Mouse (Mus musculus) cerebellum, adult 9-10 months (tissue): ENCODE results near the gene Bcl6b.

Source experiments
- DNase-seq: peaks from one replicate; pipeline ENCODE4 v3.0.0; 2022

Gene Bcl6b

DNA sequence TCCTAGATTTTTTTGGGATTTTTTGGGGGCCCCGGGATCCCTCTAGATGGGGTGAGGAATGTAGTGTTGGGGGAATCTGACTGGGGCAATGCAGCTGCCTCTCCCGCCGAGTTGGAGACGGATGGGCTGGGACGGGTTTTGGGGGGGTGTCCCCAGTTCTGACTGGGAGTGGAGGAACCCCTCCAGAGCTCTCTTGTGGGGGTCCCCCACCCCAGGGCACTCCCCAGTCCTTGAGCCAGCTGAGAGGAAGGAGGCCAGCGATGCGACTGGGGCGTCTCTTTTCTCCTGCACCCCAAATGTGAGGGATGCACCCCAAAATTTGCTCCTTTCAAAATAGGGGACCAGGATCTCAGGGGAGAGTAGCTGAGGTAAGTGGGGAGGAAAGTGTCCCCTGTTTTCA lies 3.4 kb upstream of the Bcl6b start:
- DNase-seq: peak; percentile 72

- DNase-seq: peak; percentile 82
Observed at GRCm38 (mm10) chr11:70232546-70232945, 2.9 kb upstream of the Bcl6b start.

DNA sequence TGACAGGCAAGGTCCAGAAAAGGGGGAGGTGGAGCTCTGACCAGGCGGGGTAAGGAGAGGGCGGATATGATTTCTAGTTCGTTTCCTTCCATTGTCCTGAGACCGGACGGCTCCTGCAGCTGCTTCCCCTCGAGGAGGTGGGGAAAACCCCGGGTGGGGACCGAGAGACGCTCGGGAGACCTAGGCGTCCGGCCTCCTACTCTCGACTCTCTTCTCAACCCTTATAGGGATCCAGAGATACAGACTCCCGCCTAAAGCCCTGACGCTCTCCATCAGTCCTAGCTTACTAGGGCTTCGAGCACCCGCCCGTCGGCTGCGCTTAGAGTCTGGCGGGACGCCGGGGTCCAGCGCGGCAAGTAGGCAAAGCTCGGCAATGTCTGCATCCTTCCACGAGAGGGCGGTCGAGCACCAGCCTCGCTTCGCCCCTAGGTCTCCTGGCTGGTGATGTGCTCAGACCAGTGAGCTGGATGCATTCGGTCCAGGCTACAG lies 685 bp upstream of the Bcl6b start:
- peak; percentile 80 for DNase-seq

GRCm38 (mm10) chr11:70228828-70229227 lies 770 bp downstream of the Bcl6b start:
- DNase-seq: peak; percentile 85

DNA sequence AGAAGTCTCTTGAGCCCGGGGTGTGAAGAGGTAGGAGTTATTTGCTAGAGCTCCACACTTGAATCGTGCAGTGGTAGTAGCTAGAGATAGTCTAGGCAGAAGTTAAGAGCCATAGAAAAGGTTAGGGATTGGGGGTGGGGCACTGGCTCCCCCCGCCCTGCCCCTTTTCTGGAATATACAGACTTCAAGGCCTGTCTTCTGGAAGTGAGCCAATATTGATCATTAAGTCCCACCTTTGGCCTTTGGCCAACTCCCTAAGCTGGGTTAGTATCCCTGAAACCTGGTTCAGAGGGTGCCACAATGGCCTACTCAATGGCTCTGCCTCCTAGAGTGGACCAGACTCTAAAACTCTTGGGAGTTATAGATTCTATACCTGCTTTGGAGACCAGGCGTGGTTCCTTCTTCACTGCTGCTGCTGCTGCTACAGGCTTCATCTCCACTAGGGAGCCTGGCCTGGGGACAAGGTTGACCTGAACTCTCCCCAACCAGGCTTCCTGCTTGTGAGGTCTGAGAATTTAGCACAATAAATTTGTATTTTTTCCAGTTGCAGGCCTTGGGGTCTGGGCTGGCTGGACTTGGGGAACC lies 1.8 kb downstream of the Bcl6b start:
- peak; percentile 68 for DNase-seq

DNA sequence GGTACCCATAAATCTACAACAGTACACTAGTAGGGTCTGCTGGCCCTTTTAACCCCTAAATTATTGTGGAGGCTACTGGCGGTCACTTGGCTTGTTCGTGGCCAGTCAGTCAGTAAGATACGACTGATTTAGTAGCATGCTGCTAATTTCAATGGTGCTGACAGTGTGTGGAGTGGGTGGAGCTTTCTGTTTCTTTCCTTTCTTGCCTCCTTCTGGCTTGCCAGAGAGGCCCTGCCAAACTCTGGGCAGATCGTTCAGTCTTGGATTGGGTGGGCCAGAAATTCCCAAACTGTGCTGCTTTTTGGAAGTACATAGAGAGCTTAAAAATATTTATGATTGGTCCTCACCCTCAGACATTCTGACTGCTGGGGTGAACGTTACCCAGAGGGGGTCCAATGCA lies 2.5 kb downstream of the Bcl6b start:
- peak; percentile 46 for DNase-seq

- DNase-seq: peak; percentile 44
Observed at GRCm38 (mm10) chr11:70226602-70226890, 3.1 kb downstream of the Bcl6b start.

- peak; percentile 46 for DNase-seq
Observed at GRCm38 (mm10) chr11:70225798-70226601, 3.6 kb downstream of the Bcl6b start.

DNA sequence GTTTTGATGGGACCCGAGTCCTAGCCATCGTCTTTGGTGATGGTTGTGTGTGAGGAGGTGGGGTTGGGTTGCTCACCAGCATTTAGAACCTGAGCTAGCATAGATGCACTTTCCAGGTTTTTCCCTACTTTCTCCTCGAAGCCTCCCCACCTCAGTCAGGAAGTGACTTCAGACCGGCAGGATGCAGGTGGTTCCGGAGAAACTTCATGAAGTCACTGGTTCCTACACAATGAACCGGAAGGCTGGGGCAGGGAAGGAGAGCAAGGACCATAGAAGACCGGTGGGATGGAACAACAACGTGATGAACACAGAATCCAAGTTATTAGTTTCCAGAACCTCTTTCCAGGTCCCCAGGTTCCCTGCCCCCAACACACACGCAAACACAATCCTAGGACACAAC lies 5.9 kb downstream of the Bcl6b start:
- DNase-seq: peak; percentile 45

DNA sequence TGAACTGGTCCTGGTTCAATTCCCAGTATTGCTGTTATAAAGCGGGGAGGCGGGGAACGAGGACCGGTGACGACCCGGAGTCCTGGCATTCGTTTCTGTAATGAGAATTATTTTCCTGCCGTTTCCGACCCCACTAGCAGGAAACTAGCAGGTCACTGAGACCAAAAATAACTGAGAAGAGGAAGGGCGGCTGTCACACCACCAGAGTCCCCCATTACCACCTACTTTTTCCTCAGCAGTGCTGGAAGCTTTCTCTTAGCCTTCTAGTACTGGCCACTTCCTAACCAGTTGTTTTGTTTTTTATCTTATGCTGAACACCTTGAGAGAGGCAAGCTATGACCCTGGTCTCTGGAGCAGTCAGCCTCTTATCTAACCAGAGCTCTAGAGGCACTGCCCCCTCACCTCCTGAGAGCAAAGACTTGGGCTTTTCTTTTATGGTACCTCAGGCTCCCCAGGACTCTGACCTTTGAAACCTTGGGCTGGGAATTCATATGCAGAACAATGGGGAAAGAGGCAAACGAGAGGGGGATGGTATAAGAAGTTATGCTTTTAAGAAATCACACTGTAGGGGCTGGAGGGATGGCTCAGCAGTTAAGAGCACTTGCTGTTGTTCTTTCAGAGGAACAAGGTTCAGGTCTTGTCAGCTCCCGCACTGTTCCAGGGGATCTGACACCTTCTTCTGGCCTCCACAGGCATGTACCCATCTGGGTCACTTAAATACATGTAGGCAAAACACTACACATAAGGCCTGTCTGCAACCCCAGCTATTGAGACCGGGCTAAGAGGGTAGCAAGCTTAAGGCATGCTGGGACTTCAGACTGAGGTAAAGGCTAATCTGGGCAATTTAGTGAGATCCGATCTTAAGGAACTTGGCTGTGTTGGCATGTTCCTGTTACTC lies 7.7 kb downstream of the Bcl6b start:
- peak; percentile 60 for DNase-seq

- DNase-seq: peak; percentile 99
Observed at GRCm38 (mm10) chr11:70220731-70221602, 8.6 kb downstream of the Bcl6b start, which contains the start of gene Slc16a13. Slc16a13 (minus strand) TSS chr11:70221064.

DNA sequence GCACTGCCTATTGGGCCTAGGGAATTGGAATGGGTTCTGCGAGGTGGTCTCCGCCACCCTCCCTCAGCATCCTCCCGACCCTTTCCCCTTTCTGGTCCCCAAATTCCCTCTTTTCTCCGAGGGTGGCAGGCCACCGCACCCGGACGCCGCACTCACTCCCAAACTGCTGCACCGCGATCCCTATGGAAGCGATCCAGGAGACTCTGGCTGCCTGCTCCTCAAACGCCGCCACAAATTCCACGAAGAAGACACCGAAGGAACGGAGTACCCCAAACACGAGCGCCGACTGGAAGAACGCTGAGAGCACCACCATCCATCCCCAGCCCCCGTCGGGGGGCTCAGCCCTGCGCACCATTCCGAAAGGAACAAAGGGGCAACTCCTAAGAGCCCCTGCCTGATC lies 9.3 kb downstream of the Bcl6b start:
- peak; percentile 76 for DNase-seq

GRCm38 (mm10) chr11:70219873-70220272 lies 9.7 kb downstream of the Bcl6b start:
- DNase-seq: no peak

- no peak for DNase-seq
Observed at GRCm38 (mm10) chr11:70218741-70219470, 10.7 kb downstream of the Bcl6b start.

GRCm38 (mm10) chr11:70218039-70218438 lies 11.6 kb downstream of the Bcl6b start:
- DNase-seq: peak; percentile 37

DNA sequence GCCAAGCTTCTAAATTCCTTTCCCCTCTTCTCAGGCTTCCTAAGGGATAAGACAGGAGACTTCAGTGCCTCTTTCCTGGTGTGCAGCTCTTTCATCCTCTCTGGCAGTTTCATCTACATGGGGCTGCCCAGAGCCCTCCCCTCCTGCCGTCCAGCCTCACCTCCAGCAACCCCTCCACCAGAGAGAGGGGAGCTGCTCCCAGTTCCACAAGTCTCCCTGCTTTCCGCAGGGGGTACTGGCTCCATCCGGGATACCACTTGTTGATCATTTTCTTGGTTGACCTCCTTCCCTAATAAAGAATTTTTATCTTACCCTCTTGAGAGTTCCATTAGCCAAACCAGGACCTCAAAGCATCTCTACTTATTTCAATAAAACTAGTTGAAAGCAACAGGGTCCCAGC lies 13.5 kb downstream of the Bcl6b start:
- DNase-seq: peak; percentile 55

DNA sequence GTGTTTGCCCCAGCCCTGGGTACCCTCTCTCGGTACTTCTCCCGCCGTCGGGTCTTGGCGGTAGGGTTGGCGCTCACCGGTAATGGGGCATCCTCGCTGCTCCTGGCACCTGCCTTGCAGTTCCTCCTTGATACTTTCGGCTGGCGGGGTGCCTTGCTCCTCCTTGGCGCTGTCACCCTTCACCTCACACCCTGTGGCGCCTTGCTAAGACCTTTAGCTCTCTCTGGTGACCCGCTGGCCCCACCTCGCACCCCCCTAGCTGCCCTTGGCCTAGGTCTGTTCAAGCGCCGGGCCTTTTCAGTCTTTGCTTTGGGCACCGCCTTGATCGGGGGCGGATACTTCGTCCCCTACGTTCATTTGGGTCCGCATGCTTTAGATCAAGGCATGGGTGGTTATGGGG lies 14.3 kb downstream of the Bcl6b start:
- DNase-seq: peak; percentile 71

GRCm38 (mm10) chr11:70214856-70215209 lies 14.8 kb downstream of the Bcl6b start:
- DNase-seq: no peak

DNA sequence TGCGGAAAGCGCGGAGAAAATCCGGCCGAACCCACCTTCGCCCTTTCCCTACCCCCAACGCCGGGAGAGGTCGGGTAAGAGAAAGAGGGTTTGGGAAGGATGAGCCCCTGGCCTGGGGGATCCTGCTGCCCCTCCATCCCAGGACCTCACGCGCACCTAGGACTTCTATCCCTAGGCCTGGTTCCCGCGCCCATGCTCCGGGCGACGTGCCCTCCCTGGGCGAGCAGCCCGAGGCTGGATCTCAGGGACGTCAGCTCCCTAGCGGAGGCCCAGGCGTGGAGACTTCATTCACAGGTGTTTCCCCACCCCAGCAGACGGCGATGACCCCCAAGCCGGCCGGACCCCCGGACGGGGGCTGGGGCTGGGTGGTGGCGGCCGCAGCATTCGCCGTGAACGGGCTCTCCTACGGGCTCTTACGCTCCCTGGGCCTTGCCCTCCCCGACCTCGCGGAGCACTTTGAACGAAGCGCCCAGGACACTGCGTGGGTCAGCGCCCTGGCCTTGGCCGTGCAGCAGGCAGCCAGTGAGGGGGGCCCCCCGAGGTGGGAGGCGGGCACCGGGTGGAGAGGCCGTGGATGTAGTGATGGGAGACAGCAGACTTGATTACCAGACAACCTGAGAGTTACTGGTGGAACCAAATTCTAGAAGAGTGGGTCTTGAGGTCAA lies 15.3 kb downstream of the Bcl6b start:
- DNase-seq: peak; percentile 79

DNA sequence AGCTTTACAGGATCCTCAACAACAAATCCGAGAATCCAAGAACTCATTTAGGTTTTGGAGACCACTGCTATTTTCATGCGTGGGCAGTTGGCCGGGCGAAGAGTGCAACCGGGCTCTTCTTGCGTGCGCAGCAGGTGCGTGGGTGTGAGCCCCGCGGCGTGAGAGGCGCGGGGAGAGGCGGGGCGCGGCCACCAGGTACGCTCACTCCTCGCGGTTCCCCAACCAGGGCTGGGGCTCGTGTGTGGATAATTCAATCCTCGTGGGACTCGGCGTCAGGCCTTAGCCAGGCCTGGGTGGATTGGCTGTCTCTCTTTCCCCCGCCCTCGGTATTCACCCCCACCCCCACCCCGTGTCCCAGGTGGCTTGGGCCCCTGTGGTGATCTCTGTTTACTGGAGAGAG lies 15.9 kb downstream of the Bcl6b start:
- DNase-seq: peak; percentile 83

DNA sequence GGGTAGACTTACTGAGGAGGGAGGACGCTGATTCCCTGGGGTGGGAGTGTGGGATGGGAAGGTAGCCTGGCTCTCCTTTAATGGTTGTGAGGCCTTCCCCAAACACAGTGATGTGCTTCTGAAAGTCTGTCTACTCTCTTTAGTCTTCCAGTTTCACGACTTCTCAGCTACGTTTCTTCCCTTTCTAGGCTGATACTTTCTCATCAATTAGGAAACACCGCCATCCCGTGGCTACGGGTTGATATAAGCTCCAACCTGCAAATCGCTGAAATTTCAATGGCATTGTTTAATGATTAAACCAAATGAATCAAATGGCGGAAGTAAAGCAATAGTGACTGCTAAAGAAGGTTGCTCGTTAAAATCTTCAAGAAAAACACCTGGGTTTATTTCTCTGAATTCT lies 16.7 kb downstream of the Bcl6b start:
- peak; percentile 87 for DNase-seq
